Mouse (Mus musculus) Patski (cell line): ENCODE measurements around the gene Syt16. TPM values are rescaled to one million over a fixed set of nuclear protein-coding genes. Genes with fewer than 3 reads are reported as not detected.
A peak's percentile ranks its signal among the peaks of the same experiment; 100 is the strongest.

ENCODE experiments used
- ATAC-seq: fragments of 100-300 bp; one replicate; pipeline ENCODE4 v1.8.0; 2021
- CTCF ChIA-PET: fragments of 350-600 bp; sonication (Branson Sonifier 250); formaldehyde crosslinking; loops from one replicate; lab custom pipeline; 2022; ENCODE audit warnings: inconsistent platforms; lab: Charles Lee
- POLR2A ChIA-PET: fragments of 350-600 bp; sonication (Branson Sonifier 250); formaldehyde crosslinking; loops from one replicate; lab custom pipeline; 2022; ENCODE audit warnings: antibody characterized with exemption, inconsistent platforms; lab: Charles Lee
- DNase-seq: peaks from one replicate; pipeline ENCODE4 v3.0.0-alpha.2; 2011; ENCODE audit warnings: low read depth, low spot score
- H3K27me3 ChIP-seq: fragments of 371-371 bp; one replicate; pipeline ENCODE4 v1.5.1; 2021
- CTCF ChIP-seq: fragments of 100-300 bp; IDR thresholded peaks from one replicate; pipeline ENCODE4 v1.5.1; 2021
- in situ Hi-C: fragments of 300-500 bp; cut with MboI; formaldehyde crosslinking; loops from 3 replicates; pipeline ENCODE4 v1.11.1; 2018; ENCODE audit warnings: low pct_unique_long_range_greater_than_20kb, mixed read lengths
- polyA plus RNA-seq: library from polyadenylated mRNA; unstranded; gene quantifications from one replicate; pipeline ENCODE4 v1.2.3, GENCODE M21; 2021

Gene Syt16
- polyA plus RNA-seq, 1 experiment from 2014 or later: not detected

GRCm38 (mm10) chr12:74009448-74009911 lies 12.0 kb downstream of the Syt16 start:
- ChIA-PET POLR2A (no interaction called here), CTCF (interaction anchor here (0.7 to 3.6 kb wide), 5 partner anchors 9 to 306 kb away, joined by 3 to 28 read pairs (median 4); no protein-coding TSS in a partner anchor)
- in situ Hi-C loops: loop anchor here (5.0 kb wide), 1 partner anchor 312 kb away; no protein-coding TSS in a partner anchor
- TF ChIP-seq CTCF: peak; percentile 82
- DNase-seq (no peak), ATAC-seq (no peak)
- H3K27me3 ChIP-seq: peaks cover 32% of the 10 kb centered on the region

GRCm38 (mm10) chr12:74013739-74014138 lies 16.3 kb downstream of the Syt16 start:
- CTCF ChIA-PET: interaction anchor here (0.8 to 4.0 kb wide), 9 partner anchors 8 to 460 kb away, joined by 3 to 44 read pairs (median 5); no protein-coding TSS in a partner anchor

GRCm38 (mm10) chr12:74014739-74015270 lies 17.3 kb downstream of the Syt16 start:
- peak; percentile 62 for TF ChIP-seq CTCF
- DNase-seq: no peak
- in situ Hi-C loops: loop anchor here (5.0 to 10.0 kb wide), 2 partner anchors 277 to 450 kb away; no protein-coding TSS in a partner anchor
- POLR2A ChIA-PET: no interaction called here
- CTCF ChIA-PET: interaction anchor here (1.8 to 4.0 kb wide), 3 partner anchors 25 to 461 kb away, joined by 5 to 44 read pairs (median 8); no protein-coding TSS in a partner anchor
- peaks cover 28% of the 10 kb centered on the region for H3K27me3 ChIP-seq
- ATAC-seq: peak; percentile 51

More at GRCm38 (mm10) chr12:74013739-74014138, 16.3 kb downstream of the Syt16 start:
- ATAC-seq (peak; percentile 90), DNase-seq (peak; percentile 25)
- in situ Hi-C loops: loop anchor here (5.0 to 10.0 kb wide), 2 partner anchors 279 to 449 kb away; no protein-coding TSS in a partner anchor
- peaks cover 31% of the 10 kb centered on the region for H3K27me3 ChIP-seq
- peak; percentile 90 for TF ChIP-seq CTCF
- POLR2A ChIA-PET: no interaction called here

GRCm38 (mm10) chr12:74015491-74015890 lies 18.0 kb downstream of the Syt16 start:
- ATAC-seq: no peak
- POLR2A ChIA-PET: interaction anchor here (0.7 kb wide), 1 partner anchor 40 kb away, joined by 3 read pairs; no protein-coding TSS in a partner anchor
- DNase-seq: no peak
- peaks cover 28% of the 10 kb centered on the region for H3K27me3 ChIP-seq
- CTCF ChIA-PET: interaction anchor here (4.0 kb wide), 1 partner anchor 309 kb away, joined by 44 read pairs; no protein-coding TSS in a partner anchor
- TF ChIP-seq CTCF: no peak
- in situ Hi-C loops: loop anchor here (10.0 kb wide), 1 partner anchor 451 kb away; no protein-coding TSS in a partner anchor

- DNase-seq (no peak), ATAC-seq (no peak)
- ChIA-PET CTCF (interaction anchor here (2.2 kb wide), 1 partner anchor 10 kb away, joined by 8 read pairs; no protein-coding TSS in a partner anchor), POLR2A (no interaction called here)
- H3K27me3 ChIP-seq: peaks cover 24% of the 10 kb centered on the region
- TF ChIP-seq CTCF: no peak
- in situ Hi-C loops: no loop called here
Measured at GRCm38 (mm10) chr12:74023260-74023659, 25.8 kb downstream of the Syt16 start.

GRCm38 (mm10) chr12:74024912-74025311 lies 27.5 kb downstream of the Syt16 start:
- TF ChIP-seq CTCF: peak; percentile 8
- in situ Hi-C loops: no loop called here
- CTCF ChIA-PET: interaction anchor here (0.8 kb wide), 1 partner anchor 15 kb away, joined by 3 read pairs; no protein-coding TSS in a partner anchor
- DNase-seq: no peak
- H3K27me3 ChIP-seq: peaks cover 21% of the 10 kb centered on the region
- ATAC-seq: no peak
- POLR2A ChIA-PET: no interaction called here

GRCm38 (mm10) chr12:74043225-74043624 lies 45.8 kb downstream of the Syt16 start:
- DNase-seq: no peak
- TF ChIP-seq CTCF: no peak
- in situ Hi-C loops: no loop called here
- ChIA-PET CTCF (no interaction called here), POLR2A (no interaction called here)
- no peak for ATAC-seq
- peaks cover 15% of the 10 kb centered on the region for H3K27me3 ChIP-seq

- CTCF ChIA-PET: no interaction called here
- DNase-seq (no peak), ATAC-seq (no peak)
- peaks cover 14% of the 10 kb centered on the region for H3K27me3 ChIP-seq
- TF ChIP-seq CTCF: no peak
- POLR2A ChIA-PET: no interaction called here
- in situ Hi-C loops: no loop called here
Measured at GRCm38 (mm10) chr12:74043755-74044154, 46.3 kb downstream of the Syt16 start.

- in situ Hi-C loops: no loop called here
- TF ChIP-seq CTCF: no peak
- H3K27me3 ChIP-seq: peaks cover 10% of the 10 kb centered on the region
- DNase-seq: no peak
- ChIA-PET POLR2A (no interaction called here), CTCF (no interaction called here)
- no peak for ATAC-seq
Measured at GRCm38 (mm10) chr12:74044241-74044640, 46.8 kb downstream of the Syt16 start.

- H3K27me3 ChIP-seq: peaks cover 22% of the 10 kb centered on the region
- ChIA-PET CTCF (interaction anchor here (1.5 kb wide), 1 partner anchor 9 kb away, joined by 5 read pairs; no protein-coding TSS in a partner anchor), POLR2A (no interaction called here)
- ATAC-seq: no peak
- TF ChIP-seq CTCF: peak; percentile 53
- in situ Hi-C loops: no loop called here
- DNase-seq: no peak
Measured at GRCm38 (mm10) chr12:74055336-74055931, 58.0 kb downstream of the Syt16 start.

- no peak for ATAC-seq
Measured at GRCm38 (mm10) chr12:74056162-74056561, 58.7 kb downstream of the Syt16 start.

More at GRCm38 (mm10) chr12:74056162-74056561, 58.7 kb downstream of the Syt16 start:
- no peak for TF ChIP-seq CTCF
- in situ Hi-C loops: no loop called here
- DNase-seq: no peak
- ChIA-PET POLR2A (no interaction called here), CTCF (no interaction called here)
- H3K27me3 ChIP-seq: peaks cover 22% of the 10 kb centered on the region
